Mouse (Mus musculus): Measurements from ENCODE around the gene Dnlz. TPM values are rescaled to one million over a fixed set of nuclear protein-coding genes. Genes with fewer than 3 reads are reported as not detected.
A peak's percentile ranks its signal among the peaks of the same experiment; 100 is the strongest.

Dnlz gene
- 27.3 and 29.6 TPM in 2 replicates for polyA plus RNA-seq (2014; fragmentation: Nextera tagmentation; extraction: Ambion mirVana)

DNA sequence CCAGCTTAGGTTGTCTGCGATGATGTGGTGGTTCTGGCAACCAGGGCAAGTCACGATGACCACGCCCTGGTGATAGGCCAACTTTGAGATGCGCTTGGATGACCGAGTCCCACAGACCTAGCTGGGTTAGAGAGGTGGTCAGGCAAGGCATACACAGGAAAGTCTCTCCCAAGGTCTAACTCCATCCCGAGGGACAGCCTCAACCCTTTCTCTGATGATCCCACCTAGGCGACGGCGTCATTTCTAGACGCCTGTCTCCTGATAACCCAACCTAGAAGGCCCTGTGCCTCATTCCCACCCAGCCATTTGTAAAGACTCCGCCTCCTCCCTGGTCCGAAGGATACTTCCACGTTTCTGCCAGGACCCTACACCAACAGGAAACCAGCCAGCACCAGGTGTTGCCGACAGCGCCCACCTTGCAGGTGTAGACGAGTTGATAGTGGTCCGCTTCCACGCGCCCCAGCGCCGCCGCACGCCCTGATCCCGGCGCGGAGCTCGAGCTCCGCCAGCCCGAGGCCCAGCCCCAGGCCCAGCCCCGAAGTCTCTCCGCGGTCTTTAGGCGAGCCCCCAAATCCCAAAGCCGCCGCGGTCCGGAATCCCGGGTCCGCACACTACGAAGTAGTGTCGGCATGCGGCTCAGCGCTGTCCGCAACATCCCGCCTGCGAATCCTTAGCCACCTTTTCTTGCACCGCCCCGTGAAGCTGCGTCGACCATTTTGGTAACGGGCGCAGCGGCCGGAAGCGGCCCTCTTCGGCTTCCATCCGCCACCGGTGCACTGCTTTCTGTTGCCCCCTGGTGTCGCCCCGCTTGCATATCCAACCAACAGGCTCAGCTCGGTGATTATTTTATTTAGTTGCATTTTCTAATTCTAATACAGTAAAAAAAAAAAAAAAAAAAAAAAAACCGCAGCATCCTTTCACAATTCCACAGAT is at the start of gene Dnlz:
TSS of gene Dnlz (minus strand) at position 753 of the 933 bp plus-strand sequence.
- H3K36me3 ChIP-seq (ENCODE audit: control insufficient read depth, insufficient read depth, low read length) = peaks cover 7% of the 10 kb centered on the region; the same call in 1 of the 2 replicates
- peak within 1 kb of the TSS; percentile 96 for H3K9ac ChIP-seq (ENCODE audit: low read depth, low read length)
- 3% methylated on average over 62 of the region's 62 CpGs for WGBS
- peak within 1 kb of the TSS; percentile 94 for H3K4me2 ChIP-seq (replicated peaks; ENCODE audit: low read depth, low read length)
- ATAC-seq (ENCODE audit: low FRiP score) (peak; percentile 75), DNase-seq (ENCODE audit: low spot score) (peak; percentile 94)
- H3K4me3 ChIP-seq (ENCODE audit: low read depth, low read length) = peak within 1 kb of the TSS; percentile 73
- H3K9me3 ChIP-seq (ENCODE audit: control insufficient read depth, low read length) = no peaks in the 10 kb centered on the region
- H3K27me3 ChIP-seq (ENCODE audit: control insufficient read depth, insufficient read depth, low read length) = no peaks in the 10 kb centered on the region
- peak within 1 kb of the TSS; percentile 52 for H3K27ac ChIP-seq (ENCODE audit: low read depth, low read length)
- H3K4me1 ChIP-seq (replicated peaks; ENCODE audit: control insufficient read depth, insufficient read depth, low read length) = peaks cover 10% of the 10 kb centered on the region

GRCm38 (mm10) chr2:26401023-26401422 is 49.1 kb upstream of the Dnlz start:
- no peak overlapping the region for H3K27ac ChIP-seq (ENCODE audit: low read depth, low read length)
- 86% methylated on average over 4 of the region's 4 CpGs for WGBS
- no peaks in the 10 kb centered on the region for H3K9me3 ChIP-seq (ENCODE audit: control insufficient read depth, low read length)
- H3K4me3 ChIP-seq (ENCODE audit: low read depth, low read length) = no peak overlapping the region
- H3K4me1 ChIP-seq (replicated peaks; ENCODE audit: control insufficient read depth, insufficient read depth, low read length) = 0 out of 2 replicates have a peak, but pooled peaks cover 2% of the 10 kb centered on the region
- ATAC-seq (ENCODE audit: low FRiP score) (no peak), DNase-seq (ENCODE audit: low spot score) (no peak)
- no peak overlapping the region for H3K4me2 ChIP-seq (replicated peaks; ENCODE audit: low read depth, low read length)
- peaks cover 28% of the 10 kb centered on the region for H3K36me3 ChIP-seq (ENCODE audit: control insufficient read depth, insufficient read depth, low read length)
- H3K9ac ChIP-seq (ENCODE audit: low read depth, low read length) = no peak overlapping the region
- no peaks in the 10 kb centered on the region for H3K27me3 ChIP-seq (ENCODE audit: control insufficient read depth, insufficient read depth, low read length)

GRCm38 (mm10) chr2:26400296-26400695 is 48.4 kb upstream of the Dnlz start:
- Histone ChIP-seq H3K4me2 (replicated peaks; ENCODE audit: low read depth, low read length) (no peak overlapping the region), H3K9ac (ENCODE audit: low read depth, low read length) (no peak overlapping the region), H3K4me3 (ENCODE audit: low read depth, low read length) (no peak overlapping the region), H3K27me3 (ENCODE audit: control insufficient read depth, insufficient read depth, low read length) (no peaks in the 10 kb centered on the region), H3K36me3 (ENCODE audit: control insufficient read depth, insufficient read depth, low read length) (peaks cover 35% of the 10 kb centered on the region), H3K27ac (ENCODE audit: low read depth, low read length) (no peak overlapping the region), H3K9me3 (ENCODE audit: control insufficient read depth, low read length) (no peaks in the 10 kb centered on the region), H3K4me1 (replicated peaks; ENCODE audit: control insufficient read depth, insufficient read depth, low read length) (no peaks in the 10 kb centered on the region)
- DNase-seq (ENCODE audit: low spot score) = no peak
- 88% methylated on average over 5 of the region's 5 CpGs for WGBS
- no peak for ATAC-seq (ENCODE audit: low FRiP score)

GRCm38 (mm10) chr2:26399647-26400046 is 47.7 kb upstream of the Dnlz start:
- no peak overlapping the region for H3K4me2 ChIP-seq (replicated peaks; ENCODE audit: low read depth, low read length)
- no peaks in the 10 kb centered on the region for H3K4me1 ChIP-seq (replicated peaks; ENCODE audit: control insufficient read depth, insufficient read depth, low read length)
- DNase-seq (ENCODE audit: low spot score) (no peak), ATAC-seq (ENCODE audit: low FRiP score) (no peak)
- H3K9me3 ChIP-seq (ENCODE audit: control insufficient read depth, low read length) = no peaks in the 10 kb centered on the region
- no peaks in the 10 kb centered on the region for H3K27me3 ChIP-seq (ENCODE audit: control insufficient read depth, insufficient read depth, low read length)
- no peak overlapping the region for H3K4me3 ChIP-seq (ENCODE audit: low read depth, low read length)
- no peak overlapping the region for H3K27ac ChIP-seq (ENCODE audit: low read depth, low read length)
- H3K9ac ChIP-seq (ENCODE audit: low read depth, low read length) = no peak overlapping the region
- 86% methylated on average over 5 of the region's 5 CpGs for WGBS
- peaks cover 40% of the 10 kb centered on the region for H3K36me3 ChIP-seq (ENCODE audit: control insufficient read depth, insufficient read depth, low read length)

DNA sequence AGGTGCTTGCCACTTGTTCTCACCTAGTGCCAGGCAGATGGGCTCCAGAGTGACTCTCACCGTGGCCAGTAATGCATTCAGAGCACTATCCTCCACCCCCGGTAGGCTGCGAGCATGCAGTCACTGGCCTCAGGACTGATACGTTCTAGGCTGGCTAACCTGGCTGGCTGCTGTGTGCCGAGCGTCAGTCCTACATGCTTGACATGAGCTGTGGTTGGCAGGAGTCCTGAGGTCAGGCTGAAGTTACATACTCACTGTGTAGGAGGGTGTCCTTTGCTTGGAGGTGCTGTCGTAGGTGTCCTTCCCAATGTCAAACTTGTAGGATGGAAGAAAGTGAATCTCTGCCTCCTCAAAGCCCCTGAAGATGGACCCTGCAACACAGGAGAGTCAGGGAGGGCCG is 47.1 kb upstream of the Dnlz start:
- Histone ChIP-seq H3K9me3 (ENCODE audit: control insufficient read depth, low read length) (no peaks in the 10 kb centered on the region), H3K9ac (ENCODE audit: low read depth, low read length) (no peak overlapping the region), H3K27me3 (ENCODE audit: control insufficient read depth, insufficient read depth, low read length) (no peaks in the 10 kb centered on the region), H3K4me2 (replicated peaks; ENCODE audit: low read depth, low read length) (no peak overlapping the region), H3K4me3 (ENCODE audit: low read depth, low read length) (no peak overlapping the region), H3K4me1 (replicated peaks; ENCODE audit: control insufficient read depth, insufficient read depth, low read length) (no peaks in the 10 kb centered on the region), H3K27ac (ENCODE audit: low read depth, low read length) (no peak overlapping the region), H3K36me3 (ENCODE audit: control insufficient read depth, insufficient read depth, low read length) (peaks cover 43% of the 10 kb centered on the region)
- DNase-seq (ENCODE audit: low spot score) (no peak), ATAC-seq (ENCODE audit: low FRiP score) (no peak)
- WGBS = 86% methylated on average over 8 of the region's 8 CpGs

DNA sequence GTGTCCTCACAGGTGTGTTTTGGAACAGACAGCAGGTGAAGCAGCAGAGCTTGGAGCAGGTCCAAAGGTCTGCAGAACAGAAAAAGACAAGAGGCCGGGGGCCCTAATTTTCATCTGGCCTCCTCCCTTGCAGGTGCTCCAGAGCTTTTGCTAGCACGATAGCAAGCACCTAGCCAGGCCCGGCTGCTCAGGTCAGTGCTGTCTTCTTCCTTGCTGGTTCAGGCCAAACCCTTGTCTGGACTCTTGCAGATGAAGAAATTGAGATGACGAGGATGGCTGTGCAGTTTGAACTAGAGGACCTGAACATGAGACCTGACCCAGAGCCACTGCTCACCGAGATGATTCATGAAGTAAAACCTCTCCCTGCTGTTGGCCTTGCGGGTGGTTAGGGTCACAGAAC is 39.7 kb upstream of the Dnlz start:
- Histone ChIP-seq H3K36me3 (ENCODE audit: control insufficient read depth, insufficient read depth, low read length) (peaks cover 36% of the 10 kb centered on the region), H3K4me1 (replicated peaks; ENCODE audit: control insufficient read depth, insufficient read depth, low read length) (peaks cover 4% of the 10 kb centered on the region; the same call in 1 of the 2 replicates), H3K4me2 (replicated peaks; ENCODE audit: low read depth, low read length) (no peak overlapping the region), H3K27ac (ENCODE audit: low read depth, low read length) (no peak overlapping the region), H3K27me3 (ENCODE audit: control insufficient read depth, insufficient read depth, low read length) (no peaks in the 10 kb centered on the region), H3K4me3 (ENCODE audit: low read depth, low read length) (peak overlapping the region; percentile 4; the same call in 1 of the 2 replicates), H3K9ac (ENCODE audit: low read depth, low read length) (no peak overlapping the region), H3K9me3 (ENCODE audit: control insufficient read depth, low read length) (no peaks in the 10 kb centered on the region)
- ATAC-seq (ENCODE audit: low FRiP score) (no peak), DNase-seq (ENCODE audit: low spot score) (no peak)
- WGBS = 95% methylated on average over 6 of the region's 6 CpGs

DNA sequence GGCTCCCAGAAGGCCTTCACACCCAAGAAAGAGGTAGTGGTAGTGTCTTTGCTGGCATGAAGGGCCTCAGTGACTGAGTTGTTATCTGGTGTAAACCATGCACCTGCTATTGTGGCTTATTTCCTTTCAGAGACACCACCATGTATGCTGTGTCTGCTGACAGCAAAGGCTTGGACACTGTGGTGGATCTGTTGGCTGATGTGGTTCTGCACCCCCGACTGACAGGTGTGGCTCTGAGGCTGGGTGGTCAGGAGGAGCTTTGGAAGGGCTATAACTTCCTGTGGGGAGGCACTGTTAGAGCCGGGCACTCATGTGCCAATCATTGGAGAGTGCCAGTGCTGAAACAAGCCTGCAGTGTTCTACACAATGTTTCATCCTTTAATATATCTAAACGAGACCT is 39.0 kb upstream of the Dnlz start:
- Histone ChIP-seq H3K27me3 (ENCODE audit: control insufficient read depth, insufficient read depth, low read length) (no peaks in the 10 kb centered on the region), H3K36me3 (ENCODE audit: control insufficient read depth, insufficient read depth, low read length) (peaks cover 35% of the 10 kb centered on the region), H3K9ac (ENCODE audit: low read depth, low read length) (no peak overlapping the region), H3K9me3 (ENCODE audit: control insufficient read depth, low read length) (no peaks in the 10 kb centered on the region), H3K4me1 (replicated peaks; ENCODE audit: control insufficient read depth, insufficient read depth, low read length) (peaks cover 4% of the 10 kb centered on the region; the same call in 1 of the 2 replicates), H3K4me3 (ENCODE audit: low read depth, low read length) (no peak overlapping the region; the same call in 1 of the 2 replicates), H3K4me2 (replicated peaks; ENCODE audit: low read depth, low read length) (no peak overlapping the region), H3K27ac (ENCODE audit: low read depth, low read length) (no peak overlapping the region)
- ATAC-seq (ENCODE audit: low FRiP score) (no peak), DNase-seq (ENCODE audit: low spot score) (no peak)
- 88% methylated on average over 3 of the region's 3 CpGs for WGBS

DNA sequence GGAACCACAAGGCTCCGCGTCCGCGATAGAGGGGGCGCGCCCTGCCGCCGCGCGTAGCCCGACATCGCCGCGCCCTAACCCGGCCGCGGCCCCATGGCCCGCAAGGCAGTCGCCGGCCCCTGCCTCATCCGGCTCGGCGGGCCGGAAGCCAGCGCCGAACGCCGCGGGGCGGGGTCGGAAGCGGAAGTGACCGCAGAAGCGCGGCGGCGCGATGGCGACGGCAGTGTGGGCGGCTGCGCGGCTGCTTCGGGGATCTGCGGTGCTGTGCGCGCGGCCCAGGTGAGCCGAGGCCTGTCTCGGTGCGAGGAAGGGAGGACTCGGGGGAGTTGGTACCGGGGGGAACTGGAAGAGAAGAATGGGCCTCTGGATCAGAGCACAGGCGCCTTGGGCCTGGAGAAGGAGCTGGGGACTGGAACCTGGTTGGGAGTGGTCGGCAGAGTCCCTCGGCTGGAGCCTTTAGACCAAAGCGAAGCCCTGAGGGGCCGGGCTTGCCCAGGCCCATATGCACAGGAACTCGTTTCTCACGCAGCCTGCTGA is 37.3 kb upstream of the Dnlz start, which contains the start of the genes Entr1 and Pmpca:
TSS of gene Entr1 (minus strand) at position 163 of the 537 bp plus-strand sequence.
TSS of gene Pmpca (plus strand) at position 186 of the 537 bp plus-strand sequence.
- peaks cover 4% of the 10 kb centered on the region; the same call in 1 of the 2 replicates for H3K4me1 ChIP-seq (replicated peaks; ENCODE audit: control insufficient read depth, insufficient read depth, low read length)
- no peaks in the 10 kb centered on the region for H3K9me3 ChIP-seq (ENCODE audit: control insufficient read depth, low read length)
- peak within 1 kb of the TSS; percentile 88 for H3K9ac ChIP-seq (ENCODE audit: low read depth, low read length)
- ATAC-seq (ENCODE audit: low FRiP score) = peak; percentile 91
- H3K27ac ChIP-seq (ENCODE audit: low read depth, low read length) = peak within 1 kb of the TSS; percentile 65; the same call in 1 of the 2 replicates
- peak within 1 kb of the TSS; percentile 99 for H3K4me3 ChIP-seq (ENCODE audit: low read depth, low read length)
- H3K4me2 ChIP-seq (replicated peaks; ENCODE audit: low read depth, low read length) = peak within 1 kb of the TSS; percentile 94
- DNase-seq (ENCODE audit: low spot score) = peak; percentile 93
- H3K36me3 ChIP-seq (ENCODE audit: control insufficient read depth, insufficient read depth, low read length) = peaks cover 32% of the 10 kb centered on the region
- no peaks in the 10 kb centered on the region for H3K27me3 ChIP-seq (ENCODE audit: control insufficient read depth, insufficient read depth, low read length)
- 0% methylated on average over 46 of the region's 60 CpGs for WGBS
